Mouse (Mus musculus): ENCODE measurements around the gene Tlnrd1. TPM values are rescaled to one million over a fixed set of nuclear protein-coding genes. Genes with fewer than 3 reads are reported as not detected.

Tlnrd1 gene
- total RNA-seq, 1 experiment from 2014 or later, result 7.2 TPM

GRCm38 (mm10) chr7:83851569-83852380, 32.3 kb downstream of the Tlnrd1 start:
- no peak for ATAC-seq (replicated peaks; ENCODE audit: low read depth, poor library complexity, severe bottlenecking)

- ATAC-seq (replicated peaks; ENCODE audit: low read depth, poor library complexity, severe bottlenecking), result no peak
Measured at GRCm38 (mm10) chr7:83847187-83848075, 36.7 kb downstream of the Tlnrd1 start.

- ATAC-seq (replicated peaks; ENCODE audit: low read depth, poor library complexity, severe bottlenecking), result no peak
Measured at GRCm38 (mm10) chr7:83844807-83845206, 39.3 kb downstream of the Tlnrd1 start.

- no peak for ATAC-seq (replicated peaks; ENCODE audit: low read depth, poor library complexity, severe bottlenecking)
Measured at GRCm38 (mm10) chr7:83842486-83843259, 41.4 kb downstream of the Tlnrd1 start.

GRCm38 (mm10) chr7:83840076-83840475, 44.0 kb downstream of the Tlnrd1 start:
- no peak for ATAC-seq (replicated peaks; ENCODE audit: low read depth, poor library complexity, severe bottlenecking)

- ATAC-seq (replicated peaks; ENCODE audit: low read depth, poor library complexity, severe bottlenecking), result no peak
Measured at GRCm38 (mm10) chr7:83838525-83839224, 45.4 kb downstream of the Tlnrd1 start.

Other genes with a start within 250 kb of the Tlnrd1 start
- gene Il16, start 138.6 kb downstream of the Tlnrd1 start, total RNA-seq (2017), result 68.8 and 69.4 TPM in 2 replicates
- not detected in 2 replicates for gene Cfap161, start 89.4 kb downstream of the Tlnrd1 start, total RNA-seq (2017)
- gene Mesd, start 161 bp upstream of the Tlnrd1 start, total RNA-seq (2017), result 37.7 and 47.8 TPM in 2 replicates
- gene Cemip, start 202.2 kb upstream of the Tlnrd1 start, total RNA-seq (2017), result not detected in 2 replicates